ENCODE assay signal across 15 mouse cellular contexts in the genomic region with DNA sequence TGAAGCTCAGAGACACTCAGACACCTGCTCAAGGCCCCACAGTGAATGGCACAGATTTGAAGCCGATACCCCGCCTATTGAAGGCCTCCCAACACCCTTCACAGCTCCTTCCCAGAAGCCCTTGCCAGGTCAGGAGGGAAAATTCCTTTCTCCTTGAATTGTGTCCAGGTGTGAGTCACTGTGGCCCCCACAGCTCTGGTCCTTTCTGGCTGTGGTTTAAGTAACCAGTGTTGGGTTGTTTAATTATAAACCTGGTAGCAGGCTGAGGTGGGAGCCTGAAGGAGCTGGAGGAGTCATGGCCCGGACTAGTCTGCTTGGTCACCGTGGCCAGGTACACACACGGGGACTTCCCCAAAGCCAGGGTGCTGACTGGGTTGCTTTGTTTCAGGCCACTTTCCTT. TPM values are rescaled to one million over a fixed set of nuclear protein-coding genes. Genes with fewer than 3 reads are reported as not detected.
DNase-seq lines count a peak whose midpoint lies in the region; ATAC-seq lines count a peak whose summit lies in the region.
"Had no signal": no experiment of that assay in that cellular context is flagged by ENCODE, and none has a peak within 500 bp of the region (broad histone marks: within the 10 kb centered on the region; RNA-seq: fewer than 3 reads in every experiment).

No protein-coding gene starts in this region.

- H3K27me3 ChIP-seq in intestine, embryonic 15.5 days (replicated peaks), result no peaks in the 10 kb centered on the region
- no peaks in the 10 kb centered on the region for H3K27me3 ChIP-seq in kidney, embryonic 15.5 days
- H3K27me3 ChIP-seq: CH12.LX had no signal

- H3K4me2 ChIP-seq in intestine, embryonic 15.5 days (replicated peaks), result peak overlapping the region; percentile 45
- no peak overlapping the region for H3K4me2 ChIP-seq in kidney, embryonic 15.5 days

- peak overlapping the region; percentile 31 for H3K4me3 ChIP-seq in intestine, embryonic 15.5 days (replicated peaks)
- no peak overlapping the region for H3K4me3 ChIP-seq in kidney, embryonic 15.5 days (replicated peaks)
- H3K4me3 ChIP-seq: limb, embryonic 10.5 days; liver, embryonic 13.5 days; megakaryocyte, embryonic 14.5 days had no signal

- peaks cover 35% of the 10 kb centered on the region for H3K4me1 ChIP-seq in intestine, embryonic 15.5 days (replicated peaks)
- H3K4me1 ChIP-seq in kidney, embryonic 15.5 days, result peaks cover 80% of the 10 kb centered on the region

- no peaks in the 10 kb centered on the region for H3K9me3 ChIP-seq in intestine, embryonic 15.5 days
- no peaks in the 10 kb centered on the region for H3K9me3 ChIP-seq in kidney, embryonic 15.5 days (replicated peaks)
- H3K9me3 ChIP-seq: limb, embryonic 10.5 days; liver, embryonic 13.5 days had no signal

- H3K36me3 ChIP-seq in intestine, embryonic 15.5 days, result no peaks in the 10 kb centered on the region
- no peaks in the 10 kb centered on the region for H3K36me3 ChIP-seq in kidney, embryonic 15.5 days
- H3K36me3 ChIP-seq: limb, embryonic 10.5 days; liver, embryonic 13.5 days had no signal

- intact Hi-C loops in gastrocnemius, postnatal 14 days (cut with DNase I; ENCODE audit: low total_unique reads), result no loop called here

- peak overlapping the region; percentile 57 for H3K27ac ChIP-seq in intestine, embryonic 15.5 days
- peak overlapping the region; percentile 78 for H3K27ac ChIP-seq in kidney, embryonic 15.5 days
- H3K27ac ChIP-seq: liver, embryonic 13.5 days had no signal

- WGBS in intestine, embryonic 15.5 days, result 74% methylated on average over 5 of the region's 5 CpGs
- WGBS in kidney, embryonic 15.5 days, result 70% methylated on average over 5 of the region's 5 CpGs

- H3K9ac ChIP-seq in intestine, embryonic 15.5 days, result peak overlapping the region; percentile 15; the same call in 1 of the 2 replicates
- H3K9ac ChIP-seq in kidney, embryonic 15.5 days, result no peak overlapping the region
- H3K9ac ChIP-seq: liver, embryonic 13.5 days had no signal

- ATAC-seq in intestine, embryonic 15.5 days, result peak; percentile 1; the same call in 1 of the 2 replicates
- peak; percentile 49 for ATAC-seq in kidney, embryonic 15.5 days (replicated peaks; ENCODE audit: low FRiP score)
- ATAC-seq: activated CD4-positive, CD25-positive, alpha-beta regulatory T cell, adult 4 months had no signal

- peak; percentile 27 for DNase-seq in cerebellum, adult 11-12 months
- no peak for DNase-seq in cerebellum, postnatal 36 days
- DNase-seq in lung, postnatal 36 days, result peak; percentile 45
- DNase-seq in right cerebral cortex, postnatal 4 days, result no peak
- DNase-seq in layer of hippocampus, postnatal 14 days (ENCODE audit: low spot score in 2 of 2), result no peak
- no peak for DNase-seq in gastrocnemius, postnatal 14 days
- DNase-seq: heart, adult 18-20 months; liver, embryonic 13.5 days; right cerebral cortex, postnatal 25 days had no signal

RNA-seq across cellular contexts. Expression of a gene that starts 32.1 kb away (rescaled TPM):
- 1.4 and 2.3 TPM in 2 replicates for polyA plus RNA-seq in intestine, embryonic 15.5 days (2015; fragmentation: Nextera tagmentation; extraction: Ambion mirVana)
- polyA plus RNA-seq in kidney, embryonic 15.5 days (2015; fragmentation: Nextera tagmentation; extraction: Ambion mirVana), result 0.87 and 1.4 TPM in 2 replicates
- 1 to 10 TPM; 3.9 to 5.1 TPM for total RNA-seq in layer of hippocampus, postnatal 14 days (2021)
- total RNA-seq in gastrocnemius, postnatal 14 days (2021), result 1 to 10 TPM; 1.4 to 1.7 TPM

RNA-seq across cellular contexts. Expression of a gene that starts 37.1 kb away (rescaled TPM):
- 103 and 109 TPM in 2 replicates for polyA plus RNA-seq in intestine, embryonic 15.5 days (2015; fragmentation: Nextera tagmentation; extraction: Ambion mirVana)
- 29.1 and 29.5 TPM in 2 replicates for polyA plus RNA-seq in kidney, embryonic 15.5 days (2015; fragmentation: Nextera tagmentation; extraction: Ambion mirVana)
- 1 to 10 TPM; 6.8 to 7.5 TPM for total RNA-seq in layer of hippocampus, postnatal 14 days (2021)
- total RNA-seq in gastrocnemius, postnatal 14 days (2021), result 1 to 10 TPM; 2.5 to 2.8 TPM

Comparison
In these comparisons a context has a peak if more than half of its experiments do, and no peak if none do; other contexts are left out.
1. DNase-seq: peak in cerebellum, adult 11-12 months (single experiment) and lung, postnatal 36 days (single experiment); none in cerebellum, postnatal 36 days (0 of 2), right cerebral cortex, postnatal 4 days (single experiment), layer of hippocampus, postnatal 14 days (0 of 2) and gastrocnemius, postnatal 14 days (single experiment).